ENCODE assay signal across 27 mouse cellular contexts in the genomic region with DNA sequence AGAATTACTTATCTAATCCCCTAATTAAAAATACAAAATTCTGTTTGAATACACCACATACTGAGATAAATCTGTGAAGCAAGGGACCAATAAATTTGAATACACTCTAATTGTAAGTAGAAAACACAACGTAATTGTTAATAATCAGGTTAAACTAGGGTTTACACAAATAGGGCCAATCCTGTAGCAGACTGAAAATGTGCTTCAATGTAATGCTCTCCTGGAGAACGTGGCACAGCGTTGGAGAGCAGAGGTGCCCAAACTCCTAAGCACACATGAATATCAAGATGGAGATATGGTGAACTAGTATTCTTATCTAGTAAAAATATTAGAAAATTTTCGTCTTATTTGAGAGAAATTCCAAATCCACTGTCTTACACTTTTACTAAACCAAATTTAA. TPM values are rescaled to one million over a fixed set of nuclear protein-coding genes. Genes with fewer than 3 reads are reported as not detected.
DNase-seq lines count a peak whose midpoint lies in the region; ATAC-seq and TF ChIP-seq lines count a peak whose summit lies in the region.
"Had no signal": no experiment of that assay in that cellular context is flagged by ENCODE, and none has a peak within 500 bp of the region (broad histone marks: within the 10 kb centered on the region; RNA-seq: fewer than 3 reads in every experiment).

No protein-coding gene starts in this region.

- DNase-seq in forebrain, embryonic 11.5 days (ENCODE audit: low spot score) = no peak
- DNase-seq in forebrain, embryonic 10.5 days (ENCODE audit: extremely low spot score, low spot score) = no peak
- no peak for DNase-seq in forebrain, postnatal 0 days
- DNase-seq in midbrain, embryonic 11.5 days (ENCODE audit: low spot score, missing footprints) = no peak
- no peak for DNase-seq in neural tube, embryonic 10.5 days (ENCODE audit: extremely low spot score, low spot score)
- DNase-seq: adrenal gland, adult 8-10 months; adrenal gland, postnatal 25 days; embryo, embryonic 11 days; gastrocnemius, adult 2 months; gastrocnemius, postnatal 14 days; heart, adult 11 months had no signal

- TF ChIP-seq CTCF in forebrain, postnatal 0 days (IDR thresholded peaks at IDR 0.05; ENCODE audit: low read depth) = no peak

- H3K4me2 ChIP-seq in forebrain, embryonic 11.5 days (ENCODE audit: low read depth, low read length, severe bottlenecking) = no peak overlapping the region
- H3K4me2 ChIP-seq in forebrain, embryonic 15.5 days (replicated peaks) = no peak overlapping the region
- H3K4me2 ChIP-seq in forebrain, postnatal 0 days (ENCODE audit: low read depth) = no peak overlapping the region
- no peak overlapping the region for H3K4me2 ChIP-seq in midbrain, embryonic 13.5 days (replicated peaks)
- H3K4me2 ChIP-seq in midbrain, embryonic 11.5 days = no peak overlapping the region
- no peak overlapping the region for H3K4me2 ChIP-seq in neural tube, embryonic 13.5 days
- H3K4me2 ChIP-seq: embryonic facial prominence, embryonic 13.5 days; heart, embryonic 11.5 days; hindbrain, embryonic 12.5 days had no signal

- peak; percentile 40 for ATAC-seq in forebrain, embryonic 11.5 days (replicated peaks; ENCODE audit: low FRiP score)
- ATAC-seq in forebrain, embryonic 15.5 days (replicated peaks) = 0 out of 2 replicates have a peak, but pooled peaks have one; percentile 16
- ATAC-seq in forebrain, postnatal 0 days = no peak
- peak; percentile 51; the same call in 1 of the 2 replicates for ATAC-seq in midbrain, embryonic 13.5 days
- ATAC-seq in midbrain, embryonic 11.5 days (ENCODE audit: low FRiP score) = no peak
- ATAC-seq in neural tube, embryonic 13.5 days (ENCODE audit: low read depth) = no peak
- ATAC-seq: activated CD4-positive, CD25-positive, alpha-beta regulatory T cell, adult 4 months; inflammation-experienced regulatory T-cells, adult 6 months had no signal

- H3K27ac ChIP-seq in forebrain, embryonic 11.5 days (ENCODE audit: low read depth, low read length) = no peak overlapping the region
- no peak overlapping the region for H3K27ac ChIP-seq in forebrain, embryonic 10.5 days
- H3K27ac ChIP-seq in forebrain, embryonic 15.5 days (replicated peaks) = no peak overlapping the region
- H3K27ac ChIP-seq in forebrain, postnatal 0 days (ENCODE audit: low read depth, low read length) = no peak overlapping the region
- no peak overlapping the region for H3K27ac ChIP-seq in midbrain, embryonic 13.5 days
- H3K27ac ChIP-seq in midbrain, embryonic 11.5 days (ENCODE audit: low read depth, low read length) = no peak overlapping the region
- peak overlapping the region; percentile 61; the same call in 1 of the 2 replicates for H3K27ac ChIP-seq in neural tube, embryonic 13.5 days (replicated peaks)
- H3K27ac ChIP-seq: embryonic facial prominence, embryonic 10.5 days; embryonic facial prominence, embryonic 13.5 days; gastrocnemius, adult 2 months had no signal

- H3K9ac ChIP-seq in forebrain, embryonic 11.5 days (ENCODE audit: low read length) = no peak overlapping the region
- no peak overlapping the region for H3K9ac ChIP-seq in forebrain, embryonic 15.5 days (replicated peaks)
- H3K9ac ChIP-seq in forebrain, postnatal 0 days = no peak overlapping the region
- H3K9ac ChIP-seq in midbrain, embryonic 13.5 days (replicated peaks) = no peak overlapping the region
- H3K9ac ChIP-seq in midbrain, embryonic 11.5 days (ENCODE audit: low read length) = no peak overlapping the region
- no peak overlapping the region for H3K9ac ChIP-seq in neural tube, embryonic 13.5 days
- H3K9ac ChIP-seq: embryonic facial prominence, embryonic 13.5 days; hindbrain, embryonic 12.5 days had no signal

- peaks cover 4% of the 10 kb centered on the region; the same call in 1 of the 2 replicates for H3K4me1 ChIP-seq in forebrain, embryonic 11.5 days (replicated peaks; ENCODE audit: control insufficient read depth, insufficient read depth, low read length)
- peaks cover 24% of the 10 kb centered on the region for H3K4me1 ChIP-seq in forebrain, embryonic 10.5 days
- peaks cover 11% of the 10 kb centered on the region; the same call in 1 of the 2 replicates for H3K4me1 ChIP-seq in forebrain, embryonic 15.5 days
- no peaks in the 10 kb centered on the region for H3K4me1 ChIP-seq in forebrain, postnatal 0 days (ENCODE audit: insufficient read depth)
- peaks cover 16% of the 10 kb centered on the region for H3K4me1 ChIP-seq in midbrain, embryonic 13.5 days (replicated peaks)
- H3K4me1 ChIP-seq in midbrain, embryonic 11.5 days (ENCODE audit: control insufficient read depth, insufficient read depth, low read length) = peaks cover 2% of the 10 kb centered on the region; the same call in 1 of the 2 replicates
- H3K4me1 ChIP-seq in neural tube, embryonic 13.5 days (replicated peaks) = peaks cover 13% of the 10 kb centered on the region
- H3K4me1 ChIP-seq: embryonic facial prominence, embryonic 13.5 days had no signal

- H3K9me3 ChIP-seq in forebrain, embryonic 11.5 days (ENCODE audit: control insufficient read depth, low read length) = no peaks in the 10 kb centered on the region
- no peaks in the 10 kb centered on the region for H3K9me3 ChIP-seq in forebrain, embryonic 10.5 days
- no peaks in the 10 kb centered on the region for H3K9me3 ChIP-seq in forebrain, embryonic 15.5 days
- no peaks in the 10 kb centered on the region for H3K9me3 ChIP-seq in forebrain, postnatal 0 days (ENCODE audit: low read length)
- no peaks in the 10 kb centered on the region for H3K9me3 ChIP-seq in midbrain, embryonic 13.5 days
- H3K9me3 ChIP-seq in midbrain, embryonic 11.5 days (ENCODE audit: control insufficient read depth, low read length) = no peaks in the 10 kb centered on the region
- no peaks in the 10 kb centered on the region for H3K9me3 ChIP-seq in neural tube, embryonic 13.5 days
- H3K9me3 ChIP-seq: embryonic facial prominence, embryonic 10.5 days; embryonic facial prominence, embryonic 13.5 days; hindbrain, embryonic 12.5 days had no signal

- H3K36me3 ChIP-seq in forebrain, embryonic 11.5 days (ENCODE audit: control insufficient read depth, insufficient read depth, low read length) = no peaks in the 10 kb centered on the region
- H3K36me3 ChIP-seq in forebrain, embryonic 10.5 days (replicated peaks) = no peaks in the 10 kb centered on the region
- no peaks in the 10 kb centered on the region for H3K36me3 ChIP-seq in forebrain, embryonic 15.5 days
- no peaks in the 10 kb centered on the region for H3K36me3 ChIP-seq in forebrain, postnatal 0 days (ENCODE audit: insufficient read depth)
- no peaks in the 10 kb centered on the region for H3K36me3 ChIP-seq in midbrain, embryonic 13.5 days
- H3K36me3 ChIP-seq in midbrain, embryonic 11.5 days (ENCODE audit: control insufficient read depth, insufficient read depth, low read length) = no peaks in the 10 kb centered on the region
- no peaks in the 10 kb centered on the region for H3K36me3 ChIP-seq in neural tube, embryonic 13.5 days
- H3K36me3 ChIP-seq: embryonic facial prominence, embryonic 10.5 days; embryonic facial prominence, embryonic 13.5 days; hindbrain, embryonic 12.5 days had no signal

- 40% methylated on average over 4 of the region's 4 CpGs for WGBS in forebrain, embryonic 11.5 days
- WGBS in forebrain, embryonic 10.5 days = 56% methylated on average over 4 of the region's 4 CpGs
- 29% methylated on average over 4 of the region's 4 CpGs for WGBS in forebrain, embryonic 15.5 days
- WGBS in forebrain, postnatal 0 days = 31% methylated on average over 4 of the region's 4 CpGs
- WGBS in midbrain, embryonic 13.5 days = 39% methylated on average over 4 of the region's 4 CpGs
- 60% methylated on average over 4 of the region's 4 CpGs for WGBS in midbrain, embryonic 11.5 days
- WGBS in neural tube, embryonic 13.5 days = 63% methylated on average over 4 of the region's 4 CpGs

- H3K4me3 ChIP-seq in forebrain, embryonic 11.5 days (ENCODE audit: low read depth, low read length) = no peak overlapping the region
- no peak overlapping the region for H3K4me3 ChIP-seq in forebrain, embryonic 10.5 days
- H3K4me3 ChIP-seq in forebrain, embryonic 15.5 days = no peak overlapping the region
- H3K4me3 ChIP-seq in forebrain, postnatal 0 days (ENCODE audit: low read depth, low read length) = no peak overlapping the region
- H3K4me3 ChIP-seq in midbrain, embryonic 13.5 days (replicated peaks) = no peak overlapping the region
- H3K4me3 ChIP-seq in midbrain, embryonic 11.5 days (ENCODE audit: low read depth, low read length) = no peak overlapping the region
- H3K4me3 ChIP-seq in neural tube, embryonic 13.5 days = no peak overlapping the region
- H3K4me3 ChIP-seq: embryonic facial prominence, embryonic 10.5 days; embryonic facial prominence, embryonic 13.5 days; erythroblast, embryonic 14.5 days; gastrocnemius, adult 2 months; hindbrain, embryonic 12.5 days had no signal

- no peaks in the 10 kb centered on the region for H3K27me3 ChIP-seq in forebrain, embryonic 11.5 days (ENCODE audit: control insufficient read depth, insufficient read depth, low read length)
- H3K27me3 ChIP-seq in forebrain, embryonic 10.5 days (ENCODE audit: poor library complexity, severe bottlenecking) = peaks cover 21% of the 10 kb centered on the region; the same call in 1 of the 2 replicates
- H3K27me3 ChIP-seq in forebrain, embryonic 15.5 days = no peaks in the 10 kb centered on the region
- H3K27me3 ChIP-seq in forebrain, postnatal 0 days (ENCODE audit: insufficient read depth, low read length) = no peaks in the 10 kb centered on the region
- H3K27me3 ChIP-seq in midbrain, embryonic 13.5 days = no peaks in the 10 kb centered on the region
- H3K27me3 ChIP-seq in midbrain, embryonic 11.5 days (ENCODE audit: control insufficient read depth, insufficient read depth, low read length) = no peaks in the 10 kb centered on the region
- no peaks in the 10 kb centered on the region for H3K27me3 ChIP-seq in neural tube, embryonic 13.5 days
- H3K27me3 ChIP-seq: embryonic facial prominence, embryonic 13.5 days; hindbrain, embryonic 12.5 days had no signal

RNA-seq across cellular contexts. Expression of gene Neurod1, which starts 56.5 kb away (rescaled TPM):
- 30.7 and 34.3 TPM in 2 replicates for polyA plus RNA-seq in forebrain, embryonic 11.5 days (2014; fragmentation: Nextera tagmentation; extraction: Ambion mirVana)
- 10.1 and 13.2 TPM in 2 replicates for polyA plus RNA-seq in forebrain, embryonic 10.5 days (2016; fragmentation: Nextera tagmentation; extraction: Ambion mirVana)
- 72.5 and 78.1 TPM in 2 replicates for polyA plus RNA-seq in forebrain, embryonic 15.5 days (2015; fragmentation: Nextera tagmentation; extraction: Ambion mirVana)
- 14.2 and 15.9 TPM in 2 replicates for total RNA-seq in forebrain, postnatal 0 days (2014; rRNA removed)
- polyA plus RNA-seq in forebrain, postnatal 0 days (2015; fragmentation: Nextera tagmentation; extraction: Ambion mirVana) = 29.8 and 43.0 TPM in 2 replicates
- polyA plus RNA-seq in midbrain, embryonic 13.5 days (2015; fragmentation: Nextera tagmentation; extraction: Ambion mirVana) = 38.5 and 38.8 TPM in 2 replicates
- 43.4 TPM in 2 replicates for polyA plus RNA-seq in midbrain, embryonic 11.5 days (2014; fragmentation: Nextera tagmentation; extraction: Ambion mirVana)
- polyA plus RNA-seq in neural tube, embryonic 13.5 days (2015; fragmentation: Nextera tagmentation; extraction: Ambion mirVana) = 29.7 and 36.7 TPM in 2 replicates
- total RNA-seq: adrenal gland, adult 8-10 months; adrenal gland, postnatal 25 days; gastrocnemius, adult 2 months; gastrocnemius, postnatal 4 days; heart, adult 8-10 months; heart, postnatal 25 days; hematopoietic stem cell, adult 5-6 weeks had no signal
- polyA plus RNA-seq: activated CD4-positive, CD25-positive, alpha-beta regulatory T cell, adult 4 months; erythroblast, embryonic 14.5 days; heart, embryonic 11.5 days; heart, embryonic 14.5 days; heart, postnatal 0 days; inflammation-experienced regulatory T-cells, adult 6 months had no signal

RNA-seq across cellular contexts. Expression of gene Cerkl, which starts 56.5 kb away (rescaled TPM):
- polyA plus RNA-seq in forebrain, embryonic 11.5 days (2014; fragmentation: Nextera tagmentation; extraction: Ambion mirVana) = 1.2 and 2.2 TPM in 2 replicates
- polyA plus RNA-seq in forebrain, embryonic 10.5 days (2016; fragmentation: Nextera tagmentation; extraction: Ambion mirVana) = 0.86 and 1.3 TPM in 2 replicates
- 1.4 and 1.7 TPM in 2 replicates for polyA plus RNA-seq in forebrain, embryonic 15.5 days (2015; fragmentation: Nextera tagmentation; extraction: Ambion mirVana)
- total RNA-seq in forebrain, postnatal 0 days (2014; rRNA removed) = 0.15 and 0.52 TPM in 2 replicates
- 1.1 and 1.2 TPM in 2 replicates for polyA plus RNA-seq in forebrain, postnatal 0 days (2015; fragmentation: Nextera tagmentation; extraction: Ambion mirVana)
- polyA plus RNA-seq in midbrain, embryonic 13.5 days (2015; fragmentation: Nextera tagmentation; extraction: Ambion mirVana) = 1.6 and 2.6 TPM in 2 replicates
- 2.4 and 2.5 TPM in 2 replicates for polyA plus RNA-seq in midbrain, embryonic 11.5 days (2014; fragmentation: Nextera tagmentation; extraction: Ambion mirVana)
- polyA plus RNA-seq in neural tube, embryonic 13.5 days (2015; fragmentation: Nextera tagmentation; extraction: Ambion mirVana) = 2.0 and 2.3 TPM in 2 replicates

Comparison
In these comparisons a context has a peak if more than half of its experiments do, and no peak if none do; other contexts are left out.
1. ATAC-seq: peak in forebrain, embryonic 11.5 days (single experiment), forebrain, embryonic 15.5 days (single experiment) and midbrain, embryonic 13.5 days (single experiment); none in forebrain, postnatal 0 days (single experiment), midbrain, embryonic 11.5 days (single experiment) and neural tube, embryonic 13.5 days (single experiment).